Mouse (Mus musculus) hindbrain, embryonic 13.5 days (tissue): Measurements from ENCODE around the gene Plppr2. TPM values are rescaled to one million over a fixed set of nuclear protein-coding genes. Genes with fewer than 3 reads are reported as not detected.

Experiments
- ATAC-seq: fragments of 200-750 bp; cut with Nextera tagmentation; 2 replicates; pipeline ENCODE4 v1.8.0; 2017; ENCODE audit warnings: moderate TSS enrichment; ENCODE audit not compliant: low FRiP score
- H3K27ac ChIP-seq: fragments of 300-500 bp; sonication (generic); 2 replicates; pipeline ENCODE4 v1.5.1; 2015; ENCODE audit warnings: inconsistent platforms, mild to moderate bottlenecking, moderate library complexity
- H3K27me3 ChIP-seq: fragments of 300-500 bp; sonication (generic); 2 replicates; pipeline ENCODE4 v1.6.1; 2015; ENCODE audit warnings: mild to moderate bottlenecking, inconsistent platforms
- H3K36me3 ChIP-seq: fragments of 300-500 bp; sonication (generic); 2 replicates; pipeline ENCODE4 v1.6.1; 2015; ENCODE audit warnings: mild to moderate bottlenecking, inconsistent platforms
- H3K4me1 ChIP-seq: fragments of 300-500 bp; sonication (generic); replicated peaks from 2 replicates; pipeline ENCODE4 v1.6.1; 2015; ENCODE audit warnings: inconsistent platforms
- H3K4me2 ChIP-seq: fragments of 300-500 bp; sonication (generic); 2 replicates; pipeline ENCODE4 v1.6.1; 2015; ENCODE audit warnings: inconsistent platforms, mild to moderate bottlenecking, moderate library complexity
- H3K4me3 ChIP-seq: fragments of 300-500 bp; sonication (generic); 2 replicates; pipeline ENCODE4 v1.5.1; 2015; ENCODE audit warnings: mild to moderate bottlenecking, inconsistent platforms
- H3K9ac ChIP-seq: fragments of 300-500 bp; sonication (generic); 2 replicates; pipeline ENCODE4 v1.6.1; 2015; ENCODE audit warnings: mild to moderate bottlenecking, inconsistent platforms
- H3K9me3 ChIP-seq: fragments of 300-500 bp; sonication (generic); 2 replicates; pipeline ENCODE4 v1.6.1; 2016; ENCODE audit warnings: inconsistent platforms
- WGBS: fragments of 180-500 bp; shearing (Covaris S2); methylation state at CpG from one replicate; pipeline ENCODE4 v1.1.7; 2015; 5-methylcytosine and 5-hydroxymethylcytosine counted together
- polyA plus RNA-seq: library from polyadenylated mRNA; unstranded; fragments of >200 nt; fragmentation: Nextera tagmentation; extraction: Ambion mirVana; gene quantifications from 2 replicates; pipeline ENCODE4 v1.2.1, GENCODE M21; 2015

Gene Plppr2
- polyA plus RNA-seq, 1 experiment from 2014 or later, result 67.5 TPM

GRCm38 (mm10) chr9:21935466-21936131 is 1.2 kb upstream of the Plppr2 start:
- peak overlapping the region; percentile 75; the same call in 1 of the 2 replicates for H3K4me3 ChIP-seq
- H3K9ac ChIP-seq, result no peak overlapping the region
- H3K36me3 ChIP-seq, result peaks cover 17% of the 10 kb centered on the region
- 0 out of 2 replicates have a peak overlapping the region, but pooled peaks have one; percentile 90 for H3K27ac ChIP-seq
- peaks cover 28% of the 10 kb centered on the region for H3K4me1 ChIP-seq
- WGBS, result 85% methylated on average over 7 of the region's 7 CpGs
- ATAC-seq, result no peak
- H3K4me2 ChIP-seq, result peak overlapping the region; percentile 73
- no peaks in the 10 kb centered on the region for H3K27me3 ChIP-seq
- no peaks in the 10 kb centered on the region for H3K9me3 ChIP-seq

- peak; percentile 15; the same call in 1 of the 2 replicates for ATAC-seq
- peaks cover 37% of the 10 kb centered on the region for H3K36me3 ChIP-seq
- no peaks in the 10 kb centered on the region for H3K27me3 ChIP-seq
- peak overlapping the region; percentile 89 for H3K9ac ChIP-seq
- no peaks in the 10 kb centered on the region for H3K9me3 ChIP-seq
- H3K4me1 ChIP-seq, result peaks cover 28% of the 10 kb centered on the region
- 78% methylated on average over 4 of the region's 4 CpGs for WGBS
- H3K4me3 ChIP-seq, result peak overlapping the region; percentile 75
- H3K27ac ChIP-seq, result peak overlapping the region; percentile 90; the same call in 1 of the 2 replicates
- H3K4me2 ChIP-seq, result peak overlapping the region; percentile 73
These were observed 910 bp downstream of the Plppr2 start for GRCm38 (mm10) chr9:21937711-21938175.

- Histone ChIP-seq H3K27ac (no peak overlapping the region; the same call in 1 of the 2 replicates), H3K36me3 (peaks cover 38% of the 10 kb centered on the region), H3K4me2 (peak overlapping the region; percentile 73), H3K27me3 (no peaks in the 10 kb centered on the region), H3K4me3 (peak overlapping the region; percentile 75), H3K4me1 (peaks cover 28% of the 10 kb centered on the region), H3K9me3 (no peaks in the 10 kb centered on the region), H3K9ac (peak overlapping the region; percentile 89)
- 89% methylated on average over 4 of the region's 4 CpGs for WGBS
- no peak for ATAC-seq
These were observed 1.5 kb downstream of the Plppr2 start for GRCm38 (mm10) chr9:21938234-21938855.

- ATAC-seq, result no peak
- H3K4me1 ChIP-seq, result peaks cover 20% of the 10 kb centered on the region
- H3K27ac ChIP-seq, result no peak overlapping the region
- H3K4me2 ChIP-seq, result no peak overlapping the region
- H3K4me3 ChIP-seq, result no peak overlapping the region
- H3K27me3 ChIP-seq, result peaks cover 26% of the 10 kb centered on the region
- H3K9ac ChIP-seq, result no peak overlapping the region
- H3K36me3 ChIP-seq, result peaks cover 69% of the 10 kb centered on the region
- H3K9me3 ChIP-seq, result no peaks in the 10 kb centered on the region
- 83% methylated on average over 12 of the region's 12 CpGs for WGBS
These were observed 6.2 kb downstream of the Plppr2 start for GRCm38 (mm10) chr9:21943046-21943445.

GRCm38 (mm10) chr9:21943638-21944037 is 6.8 kb downstream of the Plppr2 start:
- Histone ChIP-seq H3K27ac (no peak overlapping the region), H3K9me3 (no peaks in the 10 kb centered on the region), H3K4me2 (no peak overlapping the region), H3K36me3 (peaks cover 66% of the 10 kb centered on the region), H3K27me3 (peaks cover 32% of the 10 kb centered on the region), H3K9ac (no peak overlapping the region), H3K4me3 (no peak overlapping the region), H3K4me1 (peaks cover 14% of the 10 kb centered on the region)
- WGBS, result 47% methylated on average over 12 of the region's 12 CpGs
- no peak for ATAC-seq

GRCm38 (mm10) chr9:21944267-21944666 is 7.4 kb downstream of the Plppr2 start:
- ATAC-seq, result no peak
- Histone ChIP-seq H3K27me3 (peaks cover 38% of the 10 kb centered on the region), H3K9ac (no peak overlapping the region), H3K4me1 (peaks cover 8% of the 10 kb centered on the region), H3K4me3 (no peak overlapping the region), H3K9me3 (no peaks in the 10 kb centered on the region), H3K27ac (no peak overlapping the region), H3K36me3 (peaks cover 63% of the 10 kb centered on the region), H3K4me2 (no peak overlapping the region)
- 22% methylated on average over 23 of the region's 23 CpGs for WGBS

GRCm38 (mm10) chr9:21947540-21948130 is 10.8 kb downstream of the Plppr2 start:
- Histone ChIP-seq H3K4me1 (0 out of 2 replicates have a peak, but pooled peaks cover 5% of the 10 kb centered on the region), H3K9ac (no peak overlapping the region), H3K4me2 (no peak overlapping the region), H3K36me3 (peaks cover 33% of the 10 kb centered on the region), H3K4me3 (no peak overlapping the region), H3K9me3 (no peaks in the 10 kb centered on the region), H3K27me3 (peaks cover 42% of the 10 kb centered on the region), H3K27ac (no peak overlapping the region)
- 7% methylated on average over 28 of the region's 28 CpGs for WGBS
- no peak; the same call in 1 of the 2 replicates for ATAC-seq

GRCm38 (mm10) chr9:21948146-21948545 is 11.3 kb downstream of the Plppr2 start:
- H3K4me3 ChIP-seq, result no peak overlapping the region
- 62% methylated on average over 8 of the region's 8 CpGs for WGBS
- peaks cover 42% of the 10 kb centered on the region for H3K27me3 ChIP-seq
- no peak overlapping the region for H3K9ac ChIP-seq
- no peak for ATAC-seq
- no peak overlapping the region for H3K4me2 ChIP-seq
- peaks cover 31% of the 10 kb centered on the region for H3K36me3 ChIP-seq
- H3K4me1 ChIP-seq, result peaks cover 6% of the 10 kb centered on the region; the same call in 1 of the 2 replicates
- no peak overlapping the region for H3K27ac ChIP-seq
- no peaks in the 10 kb centered on the region for H3K9me3 ChIP-seq

GRCm38 (mm10) chr9:21948790-21949189 is 12.0 kb downstream of the Plppr2 start:
- Histone ChIP-seq H3K27ac (no peak overlapping the region), H3K4me3 (no peak overlapping the region), H3K36me3 (peaks cover 31% of the 10 kb centered on the region), H3K9me3 (no peaks in the 10 kb centered on the region), H3K9ac (no peak overlapping the region), H3K27me3 (peaks cover 42% of the 10 kb centered on the region), H3K4me1 (peaks cover 12% of the 10 kb centered on the region), H3K4me2 (no peak overlapping the region)
- 66% methylated on average over 6 of the region's 6 CpGs for WGBS
- ATAC-seq, result no peak

- H3K4me1 ChIP-seq, result peaks cover 17% of the 10 kb centered on the region
- H3K27me3 ChIP-seq, result peaks cover 40% of the 10 kb centered on the region
- WGBS, result 19% methylated on average over 11 of the region's 11 CpGs
- H3K9me3 ChIP-seq, result no peaks in the 10 kb centered on the region
- H3K27ac ChIP-seq, result no peak overlapping the region
- H3K36me3 ChIP-seq, result peaks cover 23% of the 10 kb centered on the region
- no peak overlapping the region for H3K9ac ChIP-seq
- H3K4me2 ChIP-seq, result no peak overlapping the region
- no peak overlapping the region for H3K4me3 ChIP-seq
- no peak for ATAC-seq
These were observed 13.5 kb downstream of the Plppr2 start for GRCm38 (mm10) chr9:21950322-21950721.

GRCm38 (mm10) chr9:21951977-21952376 is 15.1 kb downstream of the Plppr2 start:
- ATAC-seq, result no peak
- Histone ChIP-seq H3K27me3 (peaks cover 24% of the 10 kb centered on the region), H3K4me1 (peaks cover 24% of the 10 kb centered on the region), H3K9ac (no peak overlapping the region), H3K27ac (no peak overlapping the region), H3K36me3 (peaks cover 10% of the 10 kb centered on the region), H3K4me3 (no peak overlapping the region), H3K9me3 (no peaks in the 10 kb centered on the region), H3K4me2 (no peak overlapping the region)
- WGBS, result 89% methylated on average over 3 of the region's 3 CpGs

GRCm38 (mm10) chr9:21953600-21953999 is 16.8 kb downstream of the Plppr2 start:
- H3K27me3 ChIP-seq, result peaks cover 16% of the 10 kb centered on the region; the same call in 1 of the 2 replicates

More at GRCm38 (mm10) chr9:21953600-21953999, 16.8 kb downstream of the Plppr2 start:
- H3K36me3 ChIP-seq, result peaks cover 4% of the 10 kb centered on the region; the same call in 1 of the 2 replicates
- H3K9me3 ChIP-seq, result no peaks in the 10 kb centered on the region
- H3K27ac ChIP-seq, result no peak overlapping the region
- no peak overlapping the region for H3K4me2 ChIP-seq
- H3K4me1 ChIP-seq, result peaks cover 21% of the 10 kb centered on the region
- no peak for ATAC-seq
- no peak overlapping the region for H3K4me3 ChIP-seq
- no peak overlapping the region for H3K9ac ChIP-seq
- WGBS, result 8% methylated on average over 3 of the region's 3 CpGs
